Mouse (Mus musculus) myocyte (in vitro differentiated cells): ENCODE results near the gene Dzip1.

Experiments used
- POLR2A ChIP-seq: IDR thresholded peaks from one replicate; pipeline ENCODE4 v1.6.1; 2011; ENCODE audit warnings: low read depth, mild to moderate bottlenecking, control low read depth, moderate library complexity; ENCODE audit not compliant: insufficient read length
- TCF12 ChIP-seq: IDR thresholded peaks from one replicate; pipeline ENCODE4 v1.6.1; 2011; ENCODE audit warnings: mild to moderate bottlenecking, control low read depth; ENCODE audit not compliant: poor library complexity, insufficient read depth, severe bottlenecking

DNA sequence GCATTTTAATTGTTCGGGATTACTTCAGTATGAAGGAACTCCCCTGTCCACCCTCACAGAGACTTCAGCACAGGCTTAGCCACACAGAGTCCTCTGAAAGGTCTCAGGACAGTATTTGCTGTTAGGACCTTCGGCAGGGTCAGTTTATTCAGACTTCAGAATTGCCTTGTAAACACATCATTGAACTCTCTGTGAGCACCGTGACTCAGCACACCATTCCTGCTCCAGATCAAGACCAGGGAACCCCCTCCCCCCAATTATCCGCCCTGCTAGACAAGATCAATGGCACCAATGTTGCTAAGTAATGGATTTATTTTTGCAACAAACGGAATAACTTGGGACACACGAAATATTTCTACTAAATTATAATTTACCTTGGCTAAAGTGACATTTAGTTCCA lies 57.9 kb downstream of the Dzip1 start:
- TF ChIP-seq TCF12 = no peak
- no peak for TF ChIP-seq POLR2A
